ENCODE assay signal across 12 mouse cellular contexts in the genomic region with DNA sequence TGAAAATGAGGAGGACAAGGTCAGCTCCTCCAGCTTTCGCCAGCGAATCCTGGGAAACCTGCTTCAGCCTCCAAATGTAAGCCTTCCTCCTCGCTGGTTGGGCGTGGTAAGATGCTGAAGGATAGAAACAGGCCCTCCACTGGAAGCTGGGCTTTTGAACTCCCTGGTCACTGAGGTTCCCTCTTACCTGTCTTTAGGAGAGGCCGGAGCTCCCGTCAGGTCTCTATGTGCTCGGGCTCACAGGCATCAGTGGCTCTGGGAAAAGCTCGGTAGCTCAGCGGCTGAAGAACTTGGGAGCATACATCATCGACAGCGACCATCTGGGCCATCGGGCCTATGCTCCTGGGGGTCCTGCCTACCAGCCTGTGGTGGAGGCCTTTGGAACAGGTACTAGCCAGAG. TPM values are rescaled to one million over a fixed set of nuclear protein-coding genes. Genes with fewer than 3 reads are reported as not detected.
"Had no signal": no experiment of that assay in that cellular context is flagged by ENCODE, and none has a peak within 500 bp of the region (broad histone marks: within the 10 kb centered on the region; RNA-seq: fewer than 3 reads in every experiment).

No protein-coding gene starts in this region.

- H3K4me2 ChIP-seq: kidney, embryonic 15.5 days; limb, embryonic 13.5 days; liver, embryonic 15.5 days; neural tube, embryonic 12.5 days had no signal

- H3K9me3 ChIP-seq: kidney, embryonic 15.5 days; limb, embryonic 13.5 days; liver, embryonic 15.5 days; neural tube, embryonic 12.5 days had no signal

- H3K27ac ChIP-seq: kidney, embryonic 15.5 days; layer of hippocampus, adult 2 months; limb, embryonic 13.5 days; liver, embryonic 15.5 days; neural tube, embryonic 12.5 days had no signal

- DNase-seq: kidney, adult 18-20 months; kidney, postnatal 4 days; lung, adult 2 months; lung, postnatal 36 days; midbrain, embryonic 14.5 days had no signal

- ATAC-seq: lung, postnatal 0 days had no signal

- H3K4me3 ChIP-seq: kidney, embryonic 15.5 days; layer of hippocampus, adult 2 months; liver, embryonic 15.5 days; neural tube, embryonic 12.5 days had no signal

- H3K9ac ChIP-seq: kidney, embryonic 15.5 days; limb, embryonic 13.5 days; liver, embryonic 15.5 days; neural tube, embryonic 12.5 days had no signal

RNA-seq across cellular contexts. Expression of gene Hsd17b1, which starts 6.6 kb away (rescaled TPM):
- polyA plus RNA-seq: stomach, embryonic 14.5 days had no signal
